Mouse (Mus musculus) telencephalon, adult 2 months (tissue): ENCODE measurements around the gene Zfp467.

Source experiments
- DNase-seq: peaks from one replicate; pipeline ENCODE4 v3.0.0-alpha.2; 2011; ENCODE audit warnings: low read depth, low spot score

Zfp467 gene

DNA sequence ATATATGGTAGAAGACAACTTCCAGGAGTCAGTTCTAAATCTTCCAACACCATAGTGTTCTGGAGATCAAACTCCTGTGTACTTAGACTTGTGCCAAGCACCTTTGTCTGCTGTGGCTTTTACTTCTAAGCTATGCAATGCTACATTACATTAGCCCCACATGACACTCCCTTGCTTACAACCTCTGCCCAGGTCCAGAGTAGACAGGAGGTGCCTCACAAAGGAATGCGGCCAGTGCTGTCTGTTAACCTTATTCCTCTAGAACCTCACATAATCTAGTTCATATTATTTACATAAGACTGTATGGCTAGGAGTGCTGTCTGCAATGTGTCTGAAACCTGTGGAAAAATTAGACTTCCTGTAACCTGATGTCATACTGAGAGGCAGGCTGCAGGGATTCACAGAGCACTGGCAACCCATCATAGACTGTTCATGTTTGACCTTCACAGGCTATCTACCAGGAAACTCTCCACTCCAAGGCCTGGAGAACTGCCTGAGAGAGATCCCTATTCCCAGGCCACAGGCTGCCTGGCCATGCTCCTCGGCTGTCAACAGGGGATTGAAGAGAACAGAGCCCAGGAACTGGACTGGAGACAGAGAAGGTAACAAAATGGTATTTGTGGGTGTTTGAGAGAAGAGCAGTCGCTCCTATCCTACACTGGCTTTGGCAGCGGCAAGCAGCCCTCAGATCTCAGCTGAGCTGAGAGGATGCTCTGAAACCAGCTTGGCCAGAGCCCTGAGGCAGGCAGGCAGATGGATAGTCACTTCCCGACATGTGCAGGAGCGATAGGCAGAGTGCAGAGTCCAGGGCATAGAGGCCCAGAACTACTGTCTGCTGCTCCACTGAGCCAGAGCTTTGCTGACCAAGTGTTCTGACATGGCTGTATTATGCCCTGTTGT lies 34.2 kb downstream of the Zfp467 start:
- no peak for DNase-seq

DNA sequence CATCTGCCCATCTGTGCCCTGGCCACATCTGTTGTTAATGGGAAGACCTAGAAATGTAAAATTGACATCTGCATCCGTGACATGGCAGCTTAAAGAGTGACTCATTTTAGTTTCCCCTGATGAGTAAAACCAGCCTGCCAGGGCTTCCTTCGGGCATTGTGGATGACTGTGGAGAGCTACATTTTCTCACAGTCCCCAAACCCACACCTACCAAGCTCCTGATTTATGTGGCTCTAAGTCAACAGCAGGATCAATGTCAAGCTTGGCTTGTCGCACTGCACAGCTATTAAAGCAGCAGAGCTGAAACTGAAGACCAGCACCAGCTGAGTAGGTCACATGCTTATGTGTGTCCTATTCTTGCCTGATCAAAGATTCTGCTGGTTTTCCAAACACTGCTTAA lies 35.1 kb downstream of the Zfp467 start:
- DNase-seq = no peak

GRCm38 (mm10) chr6:48409726-48410343 lies 35.8 kb downstream of the Zfp467 start:
- DNase-seq = no peak

DNA sequence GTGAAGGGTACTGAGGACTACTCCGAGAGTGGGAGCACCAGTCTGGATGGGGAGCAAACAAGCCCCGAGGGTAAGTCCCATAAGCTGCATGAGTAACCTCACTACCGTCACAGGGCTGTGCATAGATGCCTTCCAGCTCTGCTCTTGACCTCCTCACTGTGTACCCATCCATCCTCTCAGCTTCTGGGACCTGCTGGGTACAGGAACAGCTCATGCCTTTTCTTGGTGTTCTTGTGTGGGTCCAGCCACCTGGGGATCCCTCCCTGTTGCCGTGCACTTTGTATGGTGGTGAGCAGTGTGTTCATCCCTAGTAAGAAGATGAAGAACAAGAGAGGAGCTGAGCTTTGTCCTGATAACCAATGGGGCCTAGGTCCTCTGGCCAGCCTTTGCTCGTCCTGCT lies 41.6 kb downstream of the Zfp467 start:
- DNase-seq = no peak

DNA sequence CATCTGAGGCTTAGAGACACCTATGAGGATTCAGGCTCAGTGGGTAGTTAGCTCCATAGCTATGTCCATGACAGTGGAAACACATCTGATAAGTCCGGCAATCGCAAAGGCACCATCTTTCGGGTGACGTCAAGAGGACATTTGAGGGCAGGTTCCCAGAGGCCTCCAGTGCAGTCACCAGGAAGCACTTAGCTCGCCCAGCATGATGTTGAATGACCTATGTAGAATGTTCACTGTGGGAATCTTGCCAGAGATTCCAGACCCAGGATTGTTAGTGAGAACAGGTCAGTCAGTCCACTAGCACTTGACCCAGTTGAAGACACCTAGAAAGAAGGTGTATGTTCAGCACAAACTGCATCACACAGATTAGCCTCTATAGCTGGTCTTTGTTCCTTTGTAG lies 45.7 kb downstream of the Zfp467 start:
- no peak for DNase-seq

- DNase-seq = peak; percentile 41
These were observed 48.3 kb downstream of the Zfp467 start for GRCm38 (mm10) chr6:48397336-48397735.

DNA sequence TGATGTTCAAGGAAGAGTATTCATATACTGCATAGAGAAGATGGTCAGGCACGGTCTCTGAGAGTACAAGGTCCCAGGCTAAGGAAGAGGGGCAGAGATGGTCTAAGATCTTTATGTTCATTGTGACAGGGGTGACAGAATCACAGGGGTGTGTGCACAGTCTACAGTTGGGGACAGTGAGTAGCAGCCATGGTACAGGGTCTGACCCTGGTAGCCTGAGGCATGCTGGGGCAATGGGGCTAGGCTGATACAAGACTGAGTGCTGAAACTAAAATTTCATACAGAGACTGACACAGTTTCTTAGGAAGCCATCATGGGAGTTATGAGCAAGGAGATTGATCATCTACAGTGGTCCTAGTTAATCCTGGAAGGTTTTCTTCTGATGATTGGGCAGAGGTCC lies 48.9 kb downstream of the Zfp467 start:
- no peak for DNase-seq

GRCm38 (mm10) chr6:48396008-48396595 lies 49.5 kb downstream of the Zfp467 start:
- peak; percentile 24 for DNase-seq

- peak; percentile 77 for DNase-seq
These were observed 50.3 kb downstream of the Zfp467 start, which contains the start of gene Krba1 for GRCm38 (mm10) chr6:48395105-48396007. Gene Krba1 (plus strand): TSS chr6:48395586.

DNA sequence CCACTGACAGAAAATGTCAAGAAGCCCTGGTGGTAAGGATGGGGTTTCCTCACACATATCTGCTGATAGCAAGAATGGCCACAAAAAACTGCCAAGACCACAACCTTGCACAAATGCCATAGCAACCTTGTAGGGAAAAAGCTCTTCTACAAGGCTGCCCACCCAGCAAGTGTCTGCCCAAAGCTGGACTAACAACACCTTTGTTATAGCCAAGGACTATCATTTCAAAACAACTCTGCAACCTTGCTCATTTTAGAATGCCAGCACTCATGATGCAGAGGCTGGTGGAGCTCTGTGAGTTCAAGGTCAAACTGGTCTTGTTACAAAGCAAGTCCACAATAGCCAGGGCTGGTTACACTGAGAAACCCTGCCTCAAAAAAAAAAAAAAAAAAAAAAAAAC lies 51.8 kb downstream of the Zfp467 start:
- no peak for DNase-seq

DNA sequence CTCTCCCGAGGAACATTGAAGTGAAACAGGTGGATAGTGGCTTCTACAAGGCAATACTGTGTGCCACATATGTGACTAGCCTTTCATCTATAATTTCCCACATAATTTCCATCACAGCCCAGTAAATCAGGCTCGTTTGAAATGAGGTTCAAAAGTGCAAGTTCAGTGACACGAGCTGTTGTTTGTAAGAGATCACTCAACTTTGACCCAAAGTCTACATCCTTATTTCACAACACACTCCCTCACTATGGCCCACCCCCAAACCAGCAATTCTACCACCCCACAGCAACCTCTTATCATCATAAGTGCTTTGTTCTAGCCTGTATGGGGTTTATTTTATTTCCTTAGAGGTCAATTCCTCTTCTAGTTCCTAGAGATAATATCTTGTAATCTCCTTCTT lies 57.4 kb downstream of the Zfp467 start:
- DNase-seq = no peak
